Mouse (Mus musculus) liver, adult (tissue): Measurements from ENCODE around the gene Cntnap1.

Source experiments
- GATA4 ChIP-seq: IDR thresholded peaks from 2 replicates; pipeline ENCODE4 v1.6.1; 2014; ENCODE audit warnings: mild to moderate bottlenecking, low read length; ENCODE audit not compliant: insufficient replicate concordance

Cntnap1 gene

GRCm38 (mm10) chr11:101170354-101170810 is at the start of gene Cntnap1:
Cntnap1 (plus strand) TSS chr11:101170523.
- TF ChIP-seq GATA4: no peak

- no peak for TF ChIP-seq GATA4
These were observed 49.7 kb upstream of the Cntnap1 start for GRCm38 (mm10) chr11:101120545-101121188.

GRCm38 (mm10) chr11:101127075-101127474 is 43.2 kb upstream of the Cntnap1 start:
- no peak for TF ChIP-seq GATA4

GRCm38 (mm10) chr11:101128996-101129577 is 41.2 kb upstream of the Cntnap1 start:
- no peak for TF ChIP-seq GATA4

GRCm38 (mm10) chr11:101130056-101130756 is 40.1 kb upstream of the Cntnap1 start:
- no peak for TF ChIP-seq GATA4

- no peak for TF ChIP-seq GATA4
These were observed 39.1 kb upstream of the Cntnap1 start for GRCm38 (mm10) chr11:101131187-101131586.

- no peak for TF ChIP-seq GATA4
These were observed 38.6 kb upstream of the Cntnap1 start for GRCm38 (mm10) chr11:101131701-101132100.

- TF ChIP-seq GATA4: peak; percentile 34; the same call in 1 of the 2 replicates
These were observed 37.3 kb upstream of the Cntnap1 start for GRCm38 (mm10) chr11:101133037-101133436.

- no peak for TF ChIP-seq GATA4
These were observed 36.0 kb upstream of the Cntnap1 start for GRCm38 (mm10) chr11:101134217-101134865.

- TF ChIP-seq GATA4: no peak
These were observed 33.3 kb upstream of the Cntnap1 start for GRCm38 (mm10) chr11:101137000-101137399.

GRCm38 (mm10) chr11:101138536-101139181 is 31.7 kb upstream of the Cntnap1 start:
- TF ChIP-seq GATA4: no peak

- no peak for TF ChIP-seq GATA4
These were observed 30.0 kb upstream of the Cntnap1 start for GRCm38 (mm10) chr11:101140164-101140819.

GRCm38 (mm10) chr11:101141088-101141487 is 29.2 kb upstream of the Cntnap1 start:
- no peak for TF ChIP-seq GATA4

GRCm38 (mm10) chr11:101142215-101142967 is 27.9 kb upstream of the Cntnap1 start:
- TF ChIP-seq GATA4: no peak
